Mouse (Mus musculus): Measurements from ENCODE around the gene Aqp1. TPM values are rescaled to one million over a fixed set of nuclear protein-coding genes. Genes with fewer than 3 reads are reported as not detected.

Gene Aqp1
- polyA plus RNA-seq, 1 experiment from 2014 or later = 27.4 TPM

- Histone ChIP-seq H3K27me3 (replicated peaks) (peaks cover 89% of the 10 kb centered on the region), H3K4me3 (no peak overlapping the region), H3K9me3 (no peaks in the 10 kb centered on the region), H3K36me3 (no peaks in the 10 kb centered on the region), H3K27ac (replicated peaks) (no peak overlapping the region), H3K4me1 (peaks cover 8% of the 10 kb centered on the region; the same call in 1 of the 2 replicates), H3K4me2 (no peak overlapping the region), H3K9ac (no peak overlapping the region)
- no peak for ATAC-seq (ENCODE audit: extremely low read depth, insufficient number of reproducible peaks, low FRiP score, low TSS enrichment)
- WGBS = 32% methylated on average over 12 of the region's 12 CpGs
These were observed 52.4 kb downstream of the Aqp1 start for GRCm38 (mm10) chr6:55388546-55389169.

- Histone ChIP-seq H3K4me3 (no peak overlapping the region), H3K27ac (replicated peaks) (no peak overlapping the region), H3K27me3 (replicated peaks) (peaks cover 92% of the 10 kb centered on the region), H3K36me3 (no peaks in the 10 kb centered on the region), H3K9me3 (no peaks in the 10 kb centered on the region), H3K9ac (no peak overlapping the region), H3K4me2 (no peak overlapping the region), H3K4me1 (peaks cover 8% of the 10 kb centered on the region; the same call in 1 of the 2 replicates)
- no peak for ATAC-seq (ENCODE audit: extremely low read depth, insufficient number of reproducible peaks, low FRiP score, low TSS enrichment)
- WGBS = 37% methylated on average over 5 of the region's 5 CpGs
These were observed 53.1 kb downstream of the Aqp1 start for GRCm38 (mm10) chr6:55389321-55389720.

GRCm38 (mm10) chr6:55391814-55392213 lies 55.6 kb downstream of the Aqp1 start:
- 48% methylated on average over 4 of the region's 4 CpGs for WGBS
- Histone ChIP-seq H3K4me1 (peaks cover 13% of the 10 kb centered on the region; the same call in 1 of the 2 replicates), H3K27me3 (replicated peaks) (peaks cover 93% of the 10 kb centered on the region), H3K9me3 (no peaks in the 10 kb centered on the region), H3K4me2 (no peak overlapping the region), H3K9ac (no peak overlapping the region), H3K36me3 (no peaks in the 10 kb centered on the region), H3K27ac (replicated peaks) (no peak overlapping the region), H3K4me3 (no peak overlapping the region)
- no peak for ATAC-seq (ENCODE audit: extremely low read depth, insufficient number of reproducible peaks, low FRiP score, low TSS enrichment)

- H3K36me3 ChIP-seq = no peaks in the 10 kb centered on the region
- no peak overlapping the region for H3K4me2 ChIP-seq
- H3K4me3 ChIP-seq = no peak overlapping the region
- H3K9me3 ChIP-seq = no peaks in the 10 kb centered on the region
- no peak overlapping the region for H3K27ac ChIP-seq (replicated peaks)
- no peak overlapping the region for H3K9ac ChIP-seq
- peaks cover 13% of the 10 kb centered on the region; the same call in 1 of the 2 replicates for H3K4me1 ChIP-seq
- WGBS = 10% methylated on average over 4 of the region's 4 CpGs
- no peak for ATAC-seq (ENCODE audit: extremely low read depth, insufficient number of reproducible peaks, low FRiP score, low TSS enrichment)
- peaks cover 93% of the 10 kb centered on the region for H3K27me3 ChIP-seq (replicated peaks)
These were observed 56.2 kb downstream of the Aqp1 start for GRCm38 (mm10) chr6:55392453-55392852.

- no peak overlapping the region for H3K4me3 ChIP-seq
- no peak overlapping the region for H3K9ac ChIP-seq
- H3K9me3 ChIP-seq = no peaks in the 10 kb centered on the region
- no peak overlapping the region for H3K27ac ChIP-seq (replicated peaks)
- WGBS = 65% methylated on average over 10 of the region's 10 CpGs
- H3K36me3 ChIP-seq = no peaks in the 10 kb centered on the region
- no peak for ATAC-seq (ENCODE audit: extremely low read depth, insufficient number of reproducible peaks, low FRiP score, low TSS enrichment)
- H3K27me3 ChIP-seq (replicated peaks) = peaks cover 84% of the 10 kb centered on the region
- H3K4me2 ChIP-seq = no peak overlapping the region
- H3K4me1 ChIP-seq = 0 out of 2 replicates have a peak, but pooled peaks cover 8% of the 10 kb centered on the region
These were observed 58.6 kb downstream of the Aqp1 start for GRCm38 (mm10) chr6:55394854-55395253.

- no peak for ATAC-seq (ENCODE audit: extremely low read depth, insufficient number of reproducible peaks, low FRiP score, low TSS enrichment)
- 0 out of 2 replicates have a peak, but pooled peaks cover 8% of the 10 kb centered on the region for H3K4me1 ChIP-seq
- WGBS = 35% methylated on average over 3 of the region's 3 CpGs
- H3K27me3 ChIP-seq (replicated peaks) = peaks cover 80% of the 10 kb centered on the region
- no peaks in the 10 kb centered on the region for H3K36me3 ChIP-seq
- no peak overlapping the region for H3K4me2 ChIP-seq
- no peak overlapping the region for H3K4me3 ChIP-seq
- H3K27ac ChIP-seq (replicated peaks) = no peak overlapping the region
- no peak overlapping the region for H3K9ac ChIP-seq
- H3K9me3 ChIP-seq = no peaks in the 10 kb centered on the region
These were observed 59.9 kb downstream of the Aqp1 start for GRCm38 (mm10) chr6:55396176-55396575.

- no peak overlapping the region for H3K4me2 ChIP-seq
- no peaks in the 10 kb centered on the region for H3K36me3 ChIP-seq
- no peaks in the 10 kb centered on the region for H3K9me3 ChIP-seq
- no peak overlapping the region for H3K9ac ChIP-seq
- H3K4me1 ChIP-seq = 0 out of 2 replicates have a peak, but pooled peaks cover 8% of the 10 kb centered on the region
- ATAC-seq (ENCODE audit: extremely low read depth, insufficient number of reproducible peaks, low FRiP score, low TSS enrichment) = no peak
- peaks cover 80% of the 10 kb centered on the region for H3K27me3 ChIP-seq (replicated peaks)
- no peak overlapping the region for H3K27ac ChIP-seq (replicated peaks)
- H3K4me3 ChIP-seq = no peak overlapping the region
- 75% methylated on average over 11 of the region's 11 CpGs for WGBS
These were observed 60.4 kb downstream of the Aqp1 start for GRCm38 (mm10) chr6:55396622-55397041.

Small RNA genes lying within 50 kb of the gene (microRNA-seq; reads per million reads assigned to microRNA genes)
- gene Gm25458 = not detected

Other genes starting within 250 kb of the Aqp1 start
- 6.7 and 6.9 TPM in 2 replicates for gene Crhr2, start 203.4 kb upstream of the Aqp1 start, polyA plus RNA-seq (2015; fragmentation: Nextera tagmentation; extraction: Ambion mirVana)
- gene Inmt, start 161.4 kb upstream of the Aqp1 start, polyA plus RNA-seq (2015; fragmentation: Nextera tagmentation; extraction: Ambion mirVana) = 0.32 and 0.40 TPM in 2 replicates
- gene Mindy4, start 133.0 kb upstream of the Aqp1 start, polyA plus RNA-seq (2015; fragmentation: Nextera tagmentation; extraction: Ambion mirVana) = 5.0 and 6.4 TPM in 2 replicates
- gene Ghrhr, start 39.9 kb downstream of the Aqp1 start, polyA plus RNA-seq (2015; fragmentation: Nextera tagmentation; extraction: Ambion mirVana) = not detected in 2 replicates
- 3.6 and 3.8 TPM in 2 replicates for gene Adcyap1r1, start 115.5 kb downstream of the Aqp1 start, polyA plus RNA-seq (2015; fragmentation: Nextera tagmentation; extraction: Ambion mirVana)

Data from heart, embryonic 13.5 days (tissue).